Mouse (Mus musculus) ES-Bruce4 (cell line): Measurements from ENCODE around the gene Tek. TPM values are rescaled to one million over a fixed set of nuclear protein-coding genes. Genes with fewer than 3 reads are reported as not detected.

Source experiments
- H3K27ac ChIP-seq: 2 replicates; pipeline ENCODE4 v1.5.1; 2012; ENCODE audit warnings: low read length, inconsistent platforms; ENCODE audit not compliant: insufficient read depth
- H3K27me3 ChIP-seq: 2 replicates; pipeline ENCODE4 v1.6.1; 2012; ENCODE audit warnings: mild to moderate bottlenecking, low read length, inconsistent platforms; ENCODE audit not compliant: control insufficient read depth, poor library complexity, insufficient read depth, severe bottlenecking
- H3K36me3 ChIP-seq: 2 replicates; pipeline ENCODE4 v1.6.1; 2012; ENCODE audit warnings: inconsistent platforms, mild to moderate bottlenecking, low read length, moderate library complexity; ENCODE audit not compliant: control insufficient read depth, poor library complexity, insufficient read depth, severe bottlenecking
- H3K4me1 ChIP-seq: one replicate; pipeline ENCODE4 v1.8.1; 2011; ENCODE audit warnings: low read length; ENCODE audit not compliant: control insufficient read depth, insufficient read depth
- H3K4me3 ChIP-seq: 2 replicates; pipeline ENCODE4 v1.5.1; 2011; ENCODE audit warnings: low read depth, mild to moderate bottlenecking, low read length
- H3K9ac ChIP-seq: 2 replicates; pipeline ENCODE4 v1.6.1; 2012; ENCODE audit warnings: low read depth, mild to moderate bottlenecking, inconsistent platforms; ENCODE audit not compliant: poor library complexity, severe bottlenecking
- H3K9me3 ChIP-seq: replicated peaks from 2 replicates; pipeline ENCODE4 v1.6.1; 2012; ENCODE audit warnings: mild to moderate bottlenecking, low read length, inconsistent platforms; ENCODE audit not compliant: control insufficient read depth, poor library complexity, insufficient read depth, severe bottlenecking
- CTCF ChIP-seq: IDR thresholded peaks from one replicate; pipeline ENCODE4 v1.8.1; 2011; ENCODE audit warnings: low read depth, low read length
- EP300 ChIP-seq: IDR thresholded peaks from 2 replicates; pipeline ENCODE4 v1.6.1; 2011; ENCODE audit warnings: low read depth, low read length; ENCODE audit not compliant: insufficient read depth
- POLR2A ChIP-seq: IDR thresholded peaks from one replicate; pipeline ENCODE4 v1.8.1; 2011; ENCODE audit warnings: low read length; ENCODE audit not compliant: insufficient read depth
- polyA plus RNA-seq: library from polyadenylated mRNA; stranded (reverse); fragments of >200 nt; gene quantifications from 2 replicates; pipeline ENCODE4 v1.2.4, GENCODE M21; 2011; ENCODE audit warnings: low read depth; ENCODE audit not compliant: missing spikeins, insufficient read depth, insufficient read length

The Tek gene
- polyA plus RNA-seq, 1 experiment, result 3.8 TPM

DNA sequence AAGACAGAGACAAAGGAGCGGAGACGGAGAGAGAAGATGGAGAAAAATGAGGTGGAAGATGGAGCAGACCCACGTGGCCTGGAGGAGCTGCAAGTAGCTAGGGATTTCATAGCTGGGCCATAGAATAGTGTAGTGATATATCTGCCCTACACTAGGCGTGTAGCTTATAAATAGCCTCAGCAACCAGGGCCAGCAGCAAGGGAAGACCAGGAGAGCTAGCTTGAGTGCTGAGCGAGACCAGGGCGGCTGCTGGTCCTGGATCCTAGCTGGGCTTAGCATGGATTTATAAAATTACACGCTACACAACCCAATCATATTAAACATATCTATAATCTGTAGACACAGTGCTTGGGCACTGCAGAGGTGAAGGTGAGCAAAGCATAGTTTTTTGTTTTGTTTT, 27.1 kb downstream of the Tek start:
- Histone ChIP-seq H3K36me3 (no peaks in the 10 kb centered on the region), H3K4me3 (no peak overlapping the region), H3K9me3 (no peaks in the 10 kb centered on the region), H3K27ac (no peak overlapping the region), H3K4me1 (no peaks in the 10 kb centered on the region), H3K9ac (no peak overlapping the region), H3K27me3 (no peaks in the 10 kb centered on the region)
- no peak for TF ChIP-seq CTCF
- no peak for TF ChIP-seq EP300

- Histone ChIP-seq H3K4me3 (no peak overlapping the region), H3K27me3 (no peaks in the 10 kb centered on the region), H3K9ac (no peak overlapping the region), H3K27ac (no peak overlapping the region), H3K9me3 (no peaks in the 10 kb centered on the region), H3K36me3 (no peaks in the 10 kb centered on the region), H3K4me1 (no peaks in the 10 kb centered on the region)
- TF ChIP-seq EP300, result no peak
Measured at GRCm38 (mm10) chr4:94768624-94769023, 29.5 kb downstream of the Tek start.

GRCm38 (mm10) chr4:94781043-94781442, 42.0 kb downstream of the Tek start:
- H3K4me3 ChIP-seq, result no peak overlapping the region
- H3K27ac ChIP-seq, result no peak overlapping the region
- H3K27me3 ChIP-seq, result no peaks in the 10 kb centered on the region
- no peak overlapping the region for H3K9ac ChIP-seq
- no peaks in the 10 kb centered on the region for H3K4me1 ChIP-seq
- TF ChIP-seq POLR2A, result no peak
- TF ChIP-seq CTCF, result no peak
- no peak for TF ChIP-seq EP300
- no peaks in the 10 kb centered on the region for H3K36me3 ChIP-seq
- H3K9me3 ChIP-seq, result no peaks in the 10 kb centered on the region

DNA sequence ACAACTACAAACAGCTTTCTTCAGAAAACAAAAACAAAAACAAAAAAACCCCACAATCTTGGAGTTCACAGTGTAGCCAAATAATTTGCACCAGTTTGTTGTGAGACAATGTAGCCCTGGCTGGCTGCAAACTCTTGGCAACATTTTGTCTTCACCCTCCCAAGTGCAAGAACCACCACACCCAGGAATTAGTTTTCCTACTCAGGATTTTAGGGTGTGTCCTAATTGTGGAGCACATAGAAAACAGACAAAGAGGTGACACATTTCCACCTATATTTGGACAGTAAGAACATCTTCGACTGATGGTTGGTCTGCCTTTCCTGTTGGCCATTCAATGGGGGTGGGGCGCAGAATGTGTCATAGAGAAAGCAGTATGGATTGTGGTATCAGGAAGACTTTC, 46.8 kb downstream of the Tek start:
- no peaks in the 10 kb centered on the region for H3K36me3 ChIP-seq
- no peak overlapping the region for H3K27ac ChIP-seq
- H3K4me3 ChIP-seq, result no peak overlapping the region
- H3K27me3 ChIP-seq, result no peaks in the 10 kb centered on the region
- TF ChIP-seq POLR2A (no peak), EP300 (no peak), CTCF (no peak)
- no peak overlapping the region for H3K9ac ChIP-seq
- H3K4me1 ChIP-seq, result no peaks in the 10 kb centered on the region
- H3K9me3 ChIP-seq, result no peaks in the 10 kb centered on the region

DNA sequence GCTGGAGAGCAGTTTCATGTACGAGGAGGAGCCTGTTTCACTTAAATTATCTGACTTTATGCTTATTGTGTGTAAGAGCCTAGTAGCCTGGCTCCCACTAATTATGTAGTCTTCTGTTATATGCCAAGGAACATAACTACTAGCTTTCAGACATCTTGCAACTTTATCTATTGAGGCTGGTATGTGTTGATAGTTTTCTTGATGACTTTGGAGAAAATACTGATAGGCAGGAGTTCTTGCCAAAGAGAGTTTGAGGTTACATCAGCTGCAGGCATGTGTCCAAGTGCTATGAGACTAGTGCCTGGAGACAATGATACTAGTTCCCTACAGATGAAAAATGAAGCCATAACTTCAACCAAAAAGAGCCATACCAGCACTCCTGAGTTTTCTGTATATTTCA, 64.1 kb downstream of the Tek start:
- no peak overlapping the region for H3K27ac ChIP-seq
- H3K4me3 ChIP-seq, result no peak overlapping the region
- H3K9ac ChIP-seq, result no peak overlapping the region
- H3K27me3 ChIP-seq, result no peaks in the 10 kb centered on the region
- no peaks in the 10 kb centered on the region for H3K4me1 ChIP-seq
- H3K36me3 ChIP-seq, result no peaks in the 10 kb centered on the region; the same call in 1 of the 2 replicates
- TF ChIP-seq POLR2A (no peak), EP300 (no peak), CTCF (no peak)
- H3K9me3 ChIP-seq, result no peaks in the 10 kb centered on the region

DNA sequence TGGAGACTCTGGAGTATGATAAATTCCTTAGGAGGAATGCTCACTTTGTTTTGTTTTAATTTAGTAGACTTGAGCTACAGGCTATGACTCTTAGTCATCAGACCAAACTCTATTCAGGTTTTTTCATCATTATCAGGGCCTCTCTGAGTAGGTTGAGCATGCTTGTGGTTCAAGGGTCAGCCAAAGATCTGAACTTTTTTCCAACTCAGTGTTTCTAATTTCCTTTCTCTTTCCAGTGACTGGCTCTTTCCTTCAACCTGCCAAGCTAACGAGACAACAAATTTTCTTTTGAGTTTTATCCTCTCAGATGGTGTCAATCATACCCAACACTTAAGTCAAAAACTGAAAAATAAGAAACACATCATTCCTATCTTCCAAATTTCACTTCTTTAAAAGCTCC, 71.5 kb downstream of the Tek start:
- Histone ChIP-seq H3K9me3 (peaks cover 19% of the 10 kb centered on the region), H3K4me1 (no peaks in the 10 kb centered on the region), H3K36me3 (no peaks in the 10 kb centered on the region), H3K27me3 (no peaks in the 10 kb centered on the region), H3K27ac (no peak overlapping the region), H3K9ac (no peak overlapping the region), H3K4me3 (no peak overlapping the region)
- TF ChIP-seq POLR2A (no peak), EP300 (no peak), CTCF (no peak)
